In the genomic region with DNA sequence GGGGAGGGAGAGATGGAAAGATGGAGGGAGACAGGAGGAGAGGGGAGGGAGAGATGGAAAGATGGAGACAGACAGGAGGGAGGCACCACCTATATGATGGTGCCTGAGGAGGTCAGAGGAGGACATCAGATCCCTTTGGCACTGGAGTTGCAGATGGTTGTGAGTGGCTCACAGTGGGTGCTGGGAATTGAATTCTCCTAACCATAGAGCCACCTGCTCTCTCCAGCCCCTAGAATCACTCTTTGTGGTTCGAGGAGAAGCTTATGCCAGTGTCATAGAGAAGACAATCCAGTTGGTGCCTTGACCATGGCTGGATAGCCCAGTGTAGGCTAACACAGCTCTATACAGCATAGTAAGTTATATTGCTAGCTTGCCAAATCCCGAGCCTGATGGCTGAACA, we compare ENCODE assay signal across 26 mouse cellular contexts.
"Had no signal": no experiment of that assay in that cellular context is flagged by ENCODE, and none has a peak within 500 bp of the region (broad histone marks: within the 10 kb centered on the region; RNA-seq: fewer than 3 reads in every experiment).

No protein-coding gene starts in this region.

- H3K4me3 ChIP-seq: embryonic facial prominence, embryonic 10.5 days; embryonic facial prominence, embryonic 12.5 days; embryonic facial prominence, embryonic 13.5 days; embryonic facial prominence, embryonic 15.5 days; erythroblast, embryonic 14.5 days; forebrain, embryonic 10.5 days; forebrain, embryonic 12.5 days; forebrain, embryonic 13.5 days; forebrain, embryonic 15.5 days; gastrocnemius, adult 2 months; heart, adult 2 months had no signal

- DNase-seq: cerebellum, adult 18-20 months; cerebellum, adult 8-10 months; cerebellum, adult 9-10 months; cerebellum, adult 9-11 months; cerebellum, postnatal 25 days; cerebellum, postnatal 36 days; embryo, embryonic 11 days; forebrain, postnatal 0 days; gastrocnemius, adult 2 months; gastrocnemius, postnatal 10 days; gastrocnemius, postnatal 14 days; gastrocnemius, postnatal 25 days; gastrocnemius, postnatal 36 days; heart, adult 18-20 months; heart, adult 2 months had no signal

- H3K9ac ChIP-seq: embryonic facial prominence, embryonic 12.5 days; embryonic facial prominence, embryonic 13.5 days; embryonic facial prominence, embryonic 15.5 days; forebrain, embryonic 12.5 days; forebrain, embryonic 13.5 days; forebrain, embryonic 15.5 days; forebrain, postnatal 0 days had no signal

- H3K4me1 ChIP-seq: embryonic facial prominence, embryonic 10.5 days; embryonic facial prominence, embryonic 12.5 days; embryonic facial prominence, embryonic 13.5 days; embryonic facial prominence, embryonic 15.5 days; forebrain, embryonic 10.5 days; forebrain, embryonic 12.5 days; forebrain, embryonic 13.5 days; forebrain, embryonic 15.5 days had no signal

- ATAC-seq: forebrain, embryonic 13.5 days; forebrain, embryonic 14.5 days; forebrain, embryonic 15.5 days; forebrain, embryonic 16.5 days; forebrain, postnatal 0 days had no signal

- H3K36me3 ChIP-seq: embryonic facial prominence, embryonic 10.5 days; embryonic facial prominence, embryonic 12.5 days; embryonic facial prominence, embryonic 13.5 days; embryonic facial prominence, embryonic 15.5 days; forebrain, embryonic 10.5 days; forebrain, embryonic 12.5 days; forebrain, embryonic 15.5 days had no signal

- H3K9me3 ChIP-seq: embryonic facial prominence, embryonic 10.5 days; embryonic facial prominence, embryonic 12.5 days; embryonic facial prominence, embryonic 13.5 days; embryonic facial prominence, embryonic 15.5 days; forebrain, embryonic 10.5 days; forebrain, embryonic 12.5 days; forebrain, embryonic 13.5 days; forebrain, embryonic 15.5 days had no signal

- H3K27ac ChIP-seq: embryonic facial prominence, embryonic 10.5 days; embryonic facial prominence, embryonic 12.5 days; embryonic facial prominence, embryonic 13.5 days; embryonic facial prominence, embryonic 15.5 days; forebrain, embryonic 10.5 days; forebrain, embryonic 12.5 days; forebrain, embryonic 13.5 days; forebrain, embryonic 15.5 days; gastrocnemius, adult 2 months; heart, adult 2 months had no signal

- H3K4me2 ChIP-seq: embryonic facial prominence, embryonic 12.5 days; embryonic facial prominence, embryonic 13.5 days; embryonic facial prominence, embryonic 15.5 days; forebrain, embryonic 12.5 days; forebrain, embryonic 13.5 days; forebrain, embryonic 15.5 days had no signal

- H3K27me3 ChIP-seq: embryonic facial prominence, embryonic 12.5 days; embryonic facial prominence, embryonic 13.5 days; embryonic facial prominence, embryonic 15.5 days; forebrain, embryonic 12.5 days; forebrain, embryonic 13.5 days; forebrain, embryonic 15.5 days had no signal
